In the genomic region with DNA sequence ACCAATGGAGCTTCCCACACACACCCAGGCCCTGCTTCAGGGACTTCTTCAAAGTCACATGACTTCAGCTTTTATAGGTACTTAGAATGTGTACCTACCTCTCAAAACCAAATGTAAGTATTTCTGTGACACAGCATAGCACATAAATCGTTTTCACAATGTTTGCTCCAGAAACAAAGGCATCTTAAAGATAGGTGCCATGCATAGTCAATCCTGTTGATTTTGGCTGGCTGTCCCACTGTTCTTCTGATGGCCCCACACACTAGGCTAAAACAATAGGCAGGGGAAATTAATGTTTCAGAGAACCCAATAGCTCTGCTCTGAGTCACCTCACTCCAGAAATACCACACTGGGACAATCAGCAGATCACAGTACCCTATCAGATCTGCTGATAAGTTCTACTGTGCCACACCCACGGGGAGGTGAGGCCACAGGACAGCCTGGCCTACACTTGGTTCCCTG, we compare ENCODE assay signal across 15 mouse cellular contexts. TPM values are rescaled to one million over a fixed set of nuclear protein-coding genes. Genes with fewer than 3 reads are reported as not detected.
DNase-seq lines count a peak whose midpoint lies in the region; ATAC-seq and TF ChIP-seq lines count a peak whose summit lies in the region.
"Had no signal": no experiment of that assay in that cellular context is flagged by ENCODE, and none has a peak within 500 bp of the region (broad histone marks: within the 10 kb centered on the region; RNA-seq: fewer than 3 reads in every experiment).

No protein-coding gene starts in this region.

- peaks cover 5% of the 10 kb centered on the region; the same call in 1 of the 2 replicates for H3K4me1 ChIP-seq in lung, postnatal 0 days (ENCODE audit: insufficient read depth, low read depth, low read length)
- H3K4me1 ChIP-seq: midbrain, embryonic 12.5 days; neural tube, embryonic 12.5 days had no signal

- peak; percentile 95 for ATAC-seq in lung, postnatal 0 days

- no peaks in the 10 kb centered on the region for H3K27me3 ChIP-seq in lung, postnatal 0 days (replicated peaks; ENCODE audit: insufficient read depth, low read length)
- H3K27me3 ChIP-seq: midbrain, embryonic 12.5 days; neural tube, embryonic 12.5 days had no signal

- no peak overlapping the region for H3K9ac ChIP-seq in lung, postnatal 0 days (replicated peaks; ENCODE audit: low read depth)
- H3K9ac ChIP-seq: liver, embryonic 14.5 days; midbrain, embryonic 12.5 days; neural tube, embryonic 12.5 days had no signal

- peak; percentile 49 for DNase-seq in adrenal gland, adult 2 months
- DNase-seq in adrenal gland, postnatal 4 days (ENCODE audit: low spot score in 2 of 2) = no peak
- peak; percentile 17 to 28 for DNase-seq in urinary bladder, postnatal 36 days (ENCODE audit: low spot score in 2 of 2)
- DNase-seq in urinary bladder, postnatal 4 days (ENCODE audit: low spot score in 2 of 2) = no peak
- peak; percentile 91 for DNase-seq in lung, postnatal 0 days (ENCODE audit: low spot score)
- DNase-seq in thymus, adult 18-20 months = no peak
- no peak for DNase-seq in layer of hippocampus, adult 18-20 months (ENCODE audit: low spot score in 2 of 2)
- no peak for DNase-seq in gastrocnemius, adult 8-10 months (ENCODE audit: low spot score in 2 of 2)
- DNase-seq: cerebellum, adult 8-10 months; kidney, adult 8-10 months; layer of hippocampus, adult 9-11 months had no signal

- H3K4me3 ChIP-seq in lung, postnatal 0 days (ENCODE audit: low read depth, low read length) = no peak overlapping the region
- H3K4me3 ChIP-seq: midbrain, embryonic 12.5 days; neural tube, embryonic 12.5 days had no signal

- no peak for TF ChIP-seq CTCF in lung, postnatal 0 days (IDR thresholded peaks at IDR 0.05)

- WGBS in lung, postnatal 0 days = 44% methylated on average over 2 of the region's 2 CpGs

- no peak overlapping the region for H3K4me2 ChIP-seq in lung, postnatal 0 days (replicated peaks; ENCODE audit: low read depth, low read length)
- H3K4me2 ChIP-seq: heart, embryonic 11.5 days; midbrain, embryonic 12.5 days; neural tube, embryonic 12.5 days had no signal

- TF ChIP-seq EP300 in lung, postnatal 0 days (IDR thresholded peaks at IDR 0.05) = peak; percentile 97

- no peaks in the 10 kb centered on the region for H3K9me3 ChIP-seq in lung, postnatal 0 days (ENCODE audit: low read length)
- H3K9me3 ChIP-seq: midbrain, embryonic 12.5 days; neural tube, embryonic 12.5 days had no signal

- H3K27ac ChIP-seq in lung, postnatal 0 days (ENCODE audit: low read length) = peak overlapping the region; percentile 73
- H3K27ac ChIP-seq: liver, embryonic 14.5 days; midbrain, embryonic 12.5 days; neural tube, embryonic 12.5 days had no signal

- no peaks in the 10 kb centered on the region for H3K36me3 ChIP-seq in lung, postnatal 0 days (ENCODE audit: insufficient read depth, low read length)

RNA-seq across cellular contexts. Expression of a gene that starts 12.3 kb away (rescaled TPM):
- 10 to 100 TPM; 62.3 to 66.4 TPM for total RNA-seq in adrenal gland, adult 2 months (2021)
- polyA plus RNA-seq in adrenal gland, adult 2 months (2012; rRNA removed) = 51.2 and 52.3 TPM in 2 replicates
- 10 to 100 TPM; 73.7 to 75.5 TPM for total RNA-seq in adrenal gland, postnatal 4 days (2021)
- polyA plus RNA-seq in lung, postnatal 0 days (2015; fragmentation: Nextera tagmentation; extraction: Ambion mirVana) = 57.4 and 71.6 TPM in 2 replicates
- total RNA-seq in layer of hippocampus, adult 18-20 months (2021) = 100 to 1,000 TPM; 199 TPM
- 10 to 100 TPM; 54.1 to 72.5 (median 64.8) TPM for total RNA-seq in gastrocnemius, adult 8-10 months (2022)

Comparison
In these comparisons a context has a peak if more than half of its experiments do, and no peak if none do; other contexts are left out.
1. DNase-seq: peak in adrenal gland, adult 2 months (single experiment), urinary bladder, postnatal 36 days (2 of 2) and lung, postnatal 0 days (single experiment); none in adrenal gland, postnatal 4 days (0 of 2), urinary bladder, postnatal 4 days (0 of 2), thymus, adult 18-20 months (0 of 2), layer of hippocampus, adult 18-20 months (0 of 2) and gastrocnemius, adult 8-10 months (0 of 2).